Mouse (Mus musculus): ENCODE measurements around the gene Ankrd35.
"Not testable (repeated sequence)": the region's sequence is repeated elsewhere in the genome, so short reads cannot be mapped to it uniquely, and the experiment has no call there.

Gene Ankrd35

GRCm38 (mm10) chr3:96669727-96670468, at the start of gene Ankrd35:
Ankrd35 (plus strand) TSS chr3:96670131.
- DNase-seq (ENCODE audit: low read depth) = peak; percentile 95

GRCm38 (mm10) chr3:96623201-96623600, 46.7 kb upstream of the Ankrd35 start:
- DNase-seq (ENCODE audit: low read depth) = no peak

DNA sequence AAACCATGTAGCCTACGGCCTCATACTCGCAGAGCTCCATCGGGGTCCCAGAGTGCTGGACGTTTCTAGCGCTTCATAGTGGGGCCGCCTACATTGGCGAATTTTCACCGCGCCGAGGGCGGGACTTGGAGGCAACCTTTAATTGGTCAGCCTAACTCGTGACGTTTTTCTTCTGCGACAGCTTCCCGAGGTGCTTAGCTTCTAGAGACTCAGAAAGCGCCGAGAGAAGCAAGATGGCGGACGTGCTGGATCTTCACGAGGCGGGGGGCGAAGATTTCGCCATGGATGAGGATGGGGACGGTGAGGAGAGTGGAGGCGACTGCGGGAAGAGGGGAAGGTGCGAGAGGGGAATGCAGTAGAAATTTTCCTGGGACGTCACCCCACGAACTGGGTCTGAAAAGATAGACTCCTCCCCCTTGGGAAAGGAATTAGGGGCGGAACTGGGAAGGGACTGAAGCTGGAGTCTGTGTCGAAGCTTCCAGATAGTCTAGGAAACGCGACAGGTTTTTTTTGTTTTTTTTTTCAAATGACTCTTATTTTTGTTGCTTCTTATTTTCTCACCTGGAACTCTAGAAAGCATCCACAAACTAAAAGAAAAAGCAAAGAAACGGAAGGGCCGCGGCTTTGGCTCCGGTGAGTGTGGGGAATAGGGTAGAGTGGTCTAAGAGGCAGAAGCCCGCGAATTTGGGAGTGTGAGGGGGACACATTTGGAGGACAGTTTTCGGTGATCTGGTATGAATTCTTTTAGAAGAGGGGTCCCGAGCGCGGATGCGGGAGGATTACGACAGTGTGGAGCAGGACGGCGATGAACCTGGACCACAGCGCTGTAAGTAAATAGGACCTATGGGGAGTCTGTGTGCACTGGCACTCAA, 40.0 kb upstream of the Ankrd35 start, which contains the start of gene Rbm8a:
TSS of gene Rbm8a (plus strand) at position 205 of the 872 bp plus-strand sequence.
- peak; percentile 99 for DNase-seq (ENCODE audit: low read depth)

GRCm38 (mm10) chr3:96632058-96632457, 37.9 kb upstream of the Ankrd35 start:
- no peak for DNase-seq (ENCODE audit: low read depth)

DNA sequence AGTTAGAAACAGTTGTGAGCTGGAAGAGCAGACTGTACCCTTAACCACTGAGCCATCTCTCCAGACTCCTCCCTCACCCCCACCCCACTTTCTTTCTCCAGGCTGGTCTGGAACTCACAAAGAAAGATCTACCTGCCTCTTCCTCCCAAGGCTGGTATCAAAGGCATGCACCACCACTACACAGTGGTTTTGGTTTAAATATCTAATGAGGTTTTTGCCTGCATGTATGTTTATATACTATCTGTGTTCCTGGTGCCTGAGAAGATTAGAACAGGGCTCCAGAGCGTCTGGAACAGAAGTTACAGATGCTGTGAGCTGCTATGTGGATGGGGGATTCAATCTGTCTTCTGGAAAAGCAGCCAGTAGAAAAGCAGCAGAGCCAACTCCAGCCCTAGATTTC, 35.9 kb upstream of the Ankrd35 start:
- no peak for DNase-seq (ENCODE audit: low read depth)

DNA sequence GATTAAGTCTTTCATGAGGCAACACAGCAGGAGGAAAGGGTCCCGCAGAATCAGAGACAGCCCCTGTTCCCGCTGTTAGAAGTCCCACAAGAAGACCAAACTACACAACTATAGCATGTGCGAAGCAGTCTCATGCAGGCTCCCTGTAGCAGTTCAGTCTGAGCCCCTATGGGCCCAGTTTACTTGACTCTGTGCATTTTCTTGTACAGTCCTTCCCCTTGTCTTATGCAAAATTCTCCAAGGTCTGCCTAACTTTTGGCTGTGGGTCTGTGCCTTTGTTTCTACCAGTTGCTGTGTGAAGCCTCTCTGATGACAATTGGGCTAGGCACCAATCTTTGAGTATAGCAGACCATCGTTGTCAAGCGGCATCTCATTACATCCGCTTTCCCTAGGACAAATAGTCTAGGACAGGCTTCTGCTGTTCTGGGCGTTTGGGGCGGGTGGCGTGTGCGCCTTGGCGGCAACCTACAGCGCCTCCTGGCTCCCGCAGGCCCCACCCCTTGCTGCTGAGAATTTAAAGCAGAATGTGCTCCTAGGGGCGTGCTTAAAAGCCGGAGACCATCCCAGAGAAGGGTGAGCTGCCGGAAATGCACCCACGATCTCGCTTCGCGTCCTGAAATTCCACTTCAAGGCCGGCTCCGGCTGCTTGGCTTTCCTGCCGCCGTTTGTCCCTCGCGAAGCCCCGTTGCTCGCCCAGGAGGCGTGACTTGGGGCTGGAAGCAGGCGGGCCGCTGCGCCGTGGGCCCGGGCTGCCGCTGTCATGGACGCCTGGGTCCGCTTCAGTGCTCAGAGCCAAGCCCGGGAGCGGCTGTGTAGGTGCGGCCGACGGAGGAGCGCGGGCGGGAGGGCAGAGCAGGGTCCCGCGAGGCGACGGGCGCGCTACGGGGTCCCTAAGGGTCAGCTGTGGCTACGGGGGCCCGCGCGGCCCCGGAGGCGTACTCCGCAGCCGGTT, 34.7 kb upstream of the Ankrd35 start, which contains the start of the genes Pex11b and Gm42957:
TSS of gene Pex11b (plus strand) at position 449 of the 952 bp plus-strand sequence.
TSS of gene Gm42957 (plus strand) at position 547 of the 952 bp plus-strand sequence.
- peak; percentile 89 for DNase-seq (ENCODE audit: low read depth)

- DNase-seq (ENCODE audit: low read depth) = no peak
These were observed 34.0 kb upstream of the Ankrd35 start for GRCm38 (mm10) chr3:96635906-96636305.

DNA sequence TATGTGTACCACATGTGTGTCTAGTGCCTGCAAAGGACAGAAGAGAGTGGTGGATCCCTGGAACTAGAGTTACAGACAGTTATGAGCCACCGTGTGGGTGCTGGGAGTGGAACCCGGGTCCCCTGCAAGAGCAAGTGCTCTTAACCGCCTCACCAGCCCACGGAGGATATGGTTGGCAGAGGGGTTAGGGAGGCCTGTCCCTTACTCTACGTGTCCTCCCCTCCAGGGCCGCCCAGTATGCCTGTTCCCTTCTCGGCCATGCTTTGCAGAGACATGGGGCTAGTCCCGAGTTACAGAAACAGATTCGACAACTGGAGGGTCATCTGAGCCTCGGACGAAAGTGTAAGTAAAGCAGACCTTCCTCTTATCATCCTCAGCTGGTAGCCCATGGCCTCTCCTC, 33.5 kb upstream of the Ankrd35 start:
- peak; percentile 37 for DNase-seq (ENCODE audit: low read depth)

DNA sequence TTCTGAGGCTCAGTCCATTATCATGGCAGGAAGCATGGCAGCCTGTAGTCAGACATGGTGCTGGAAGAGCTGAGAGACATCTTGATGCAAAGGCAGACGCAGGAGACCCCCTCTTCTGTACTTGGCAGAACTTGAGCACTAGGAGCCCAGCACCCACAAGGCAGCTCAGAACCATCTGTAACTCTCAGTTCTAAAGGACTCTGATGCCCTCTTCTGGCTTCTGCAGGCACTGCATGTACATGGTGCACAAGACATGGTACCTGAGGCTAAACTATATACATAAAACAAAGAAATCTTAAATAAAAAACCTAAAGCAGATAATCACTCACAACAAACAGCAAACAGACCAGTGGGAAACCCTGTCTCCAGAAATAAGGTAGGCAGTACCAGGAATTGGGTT, 30.7 kb upstream of the Ankrd35 start:
- peak; percentile 81 for DNase-seq (ENCODE audit: low read depth)

DNA sequence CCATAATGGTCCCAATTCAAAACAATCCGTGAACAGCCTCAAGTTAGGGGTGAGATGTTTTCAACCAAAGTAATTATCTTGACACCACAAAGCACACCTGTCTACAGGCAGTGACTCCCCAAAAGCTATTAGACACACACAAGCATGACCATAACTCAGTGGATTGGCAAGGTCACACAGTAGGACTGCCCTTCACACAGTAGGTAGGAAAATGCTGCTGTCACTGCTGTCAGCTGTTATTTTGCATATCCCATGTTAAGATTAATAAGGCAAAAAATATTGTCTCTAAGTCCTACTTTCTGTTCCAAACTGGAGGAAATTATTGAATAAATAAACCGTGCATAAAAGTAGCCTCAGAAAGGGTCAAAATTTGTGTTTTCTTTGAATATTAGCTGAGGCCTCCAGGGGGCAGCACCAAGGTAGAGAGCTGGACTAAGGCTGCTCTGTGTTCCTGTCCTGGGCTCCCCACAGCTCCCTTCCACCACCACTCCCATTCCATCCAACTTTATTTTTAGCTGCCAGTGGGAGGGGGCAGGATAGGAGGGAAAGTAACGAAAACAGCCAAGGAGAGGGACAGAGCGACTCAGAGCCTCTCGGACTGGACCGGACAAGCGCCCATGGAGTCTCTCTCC, 24.8 kb upstream of the Ankrd35 start, which contains the start of gene Itga10:
TSS of gene Itga10 (plus strand) at position 567 of the 632 bp plus-strand sequence.
- DNase-seq (ENCODE audit: low read depth) = peak; percentile 46

DNA sequence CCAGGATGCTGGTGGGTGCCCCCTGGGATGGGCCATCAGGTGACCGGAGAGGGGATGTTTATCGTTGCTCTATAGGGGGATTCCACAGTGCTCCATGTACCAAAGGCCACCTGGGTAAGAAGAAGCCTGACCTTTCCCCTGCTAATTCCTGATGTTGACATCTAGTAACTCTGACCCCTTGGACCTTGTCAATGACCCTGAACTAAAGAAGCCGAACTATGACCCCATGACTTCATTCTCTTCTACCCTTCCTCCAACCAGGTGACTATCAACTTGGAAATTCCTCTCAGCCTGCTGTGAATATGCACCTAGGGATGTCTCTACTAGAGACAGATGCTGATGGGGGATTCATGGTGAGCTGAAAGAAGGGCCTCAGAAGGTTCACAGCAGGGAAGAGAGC, 22.6 kb upstream of the Ankrd35 start:
- DNase-seq (ENCODE audit: low read depth) = no peak

DNA sequence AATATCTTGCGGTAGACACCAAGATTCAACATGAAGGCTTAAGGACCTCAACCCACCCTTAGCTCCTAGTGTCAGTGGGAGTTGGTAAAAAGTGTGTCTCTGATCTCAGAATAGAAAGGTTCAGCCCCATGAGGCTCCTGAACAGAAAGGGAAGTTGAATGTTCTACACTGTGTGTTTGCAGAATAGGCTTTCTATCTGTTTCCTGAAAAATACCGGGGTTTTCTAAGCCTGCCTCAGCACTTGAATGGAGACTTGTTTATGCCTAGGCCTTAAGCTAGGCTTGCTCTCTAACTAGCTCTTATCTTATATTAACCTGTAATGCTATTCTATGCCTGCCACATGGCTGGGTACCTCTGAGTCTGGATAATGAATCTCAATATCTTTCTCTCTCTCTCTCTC, 9.0 kb upstream of the Ankrd35 start:
- no peak for DNase-seq (ENCODE audit: low read depth)

DNA sequence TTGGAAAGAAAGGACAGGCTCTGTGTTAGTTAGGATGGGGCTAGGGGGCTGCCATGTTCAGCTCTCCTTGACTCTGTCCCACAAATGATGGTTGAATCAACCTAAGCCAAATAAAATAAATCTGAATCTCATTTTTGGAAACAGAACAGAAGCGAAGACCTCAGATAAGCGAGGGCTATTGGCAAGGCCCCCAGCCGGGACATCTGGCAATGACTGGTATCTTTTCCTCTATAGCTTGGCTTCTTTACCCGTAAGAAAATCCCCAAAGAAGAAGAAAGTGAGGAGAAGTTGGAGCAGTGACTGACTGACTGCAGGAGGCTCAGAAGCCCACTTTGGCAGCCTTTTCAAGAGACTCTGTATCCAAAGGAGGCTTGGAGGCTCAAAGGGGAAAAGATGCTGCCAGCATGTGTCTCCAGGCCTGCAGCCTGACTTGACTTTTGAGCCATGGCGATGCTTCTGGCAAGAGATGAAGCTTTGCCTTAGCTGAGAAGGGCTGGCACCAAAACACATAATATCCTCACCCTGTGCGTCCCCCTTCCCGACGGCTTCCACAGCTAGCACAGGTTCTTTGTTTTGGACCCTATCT, 7.1 kb upstream of the Ankrd35 start:
- no peak for DNase-seq (ENCODE audit: low read depth)

- peak; percentile 76 for DNase-seq (ENCODE audit: low read depth)
These were observed 6.3 kb upstream of the Ankrd35 start for GRCm38 (mm10) chr3:96663432-96664239.

DNA sequence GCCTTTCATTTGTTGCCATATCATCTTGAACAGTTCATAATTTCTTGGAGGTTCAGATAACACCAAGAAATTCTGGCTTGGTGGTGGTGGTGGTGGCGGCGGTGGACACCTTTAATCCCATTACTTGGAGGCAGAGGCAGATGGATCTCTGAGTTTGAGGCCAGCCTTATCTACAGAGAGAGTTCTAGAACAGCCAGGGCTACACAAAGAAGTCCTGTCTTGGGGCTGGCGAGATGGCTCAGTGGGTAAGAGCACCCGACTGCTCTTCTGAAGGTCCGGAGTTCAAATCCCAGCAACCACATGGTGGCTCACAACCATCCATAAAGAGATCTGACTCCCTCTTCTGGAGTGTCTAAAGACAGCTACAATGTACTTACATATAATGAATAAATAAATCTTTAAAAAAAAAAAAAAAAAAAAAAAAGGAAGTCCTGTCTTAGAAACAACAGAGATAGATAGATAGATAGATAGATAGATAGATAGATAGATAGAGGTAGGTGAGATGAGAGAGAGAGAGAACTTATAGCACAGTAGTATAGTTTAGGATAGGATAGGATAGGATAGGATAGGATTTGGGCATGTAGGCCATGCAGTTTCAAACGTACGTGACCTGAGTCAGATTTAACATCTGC, 4.1 kb upstream of the Ankrd35 start:
- not testable (repeated sequence) for DNase-seq (ENCODE audit: low read depth)

- no peak for DNase-seq (ENCODE audit: low read depth)
These were observed 3.0 kb upstream of the Ankrd35 start for GRCm38 (mm10) chr3:96666916-96667315.

DNA sequence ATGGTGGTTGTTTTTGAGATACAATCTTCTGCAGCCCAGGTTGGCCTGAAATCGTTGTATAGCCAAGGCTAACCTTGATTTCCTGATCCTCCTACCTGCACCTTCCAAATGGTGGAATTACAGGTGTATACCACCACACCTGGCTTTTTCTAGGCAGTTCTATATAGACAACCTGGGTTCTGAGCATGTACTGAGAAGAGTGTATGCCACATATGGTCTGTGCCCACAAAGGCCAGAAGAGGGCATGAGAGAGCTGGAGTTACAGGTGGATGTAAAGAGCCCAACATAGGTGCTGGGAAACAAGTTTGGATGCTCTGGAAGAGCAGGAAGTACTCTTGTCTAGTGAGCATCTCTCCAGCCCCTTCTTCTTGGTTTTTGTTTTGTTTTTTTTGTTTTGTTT, 2.6 kb upstream of the Ankrd35 start:
- DNase-seq (ENCODE audit: low read depth) = peak; percentile 71

- peak; percentile 17 for DNase-seq (ENCODE audit: low read depth)
These were observed 1.4 kb upstream of the Ankrd35 start for GRCm38 (mm10) chr3:96668424-96669067.

GRCm38 (mm10) chr3:96671519-96671918, 1.6 kb downstream of the Ankrd35 start:
- no peak for DNase-seq (ENCODE audit: low read depth)
